In the genomic region with DNA sequence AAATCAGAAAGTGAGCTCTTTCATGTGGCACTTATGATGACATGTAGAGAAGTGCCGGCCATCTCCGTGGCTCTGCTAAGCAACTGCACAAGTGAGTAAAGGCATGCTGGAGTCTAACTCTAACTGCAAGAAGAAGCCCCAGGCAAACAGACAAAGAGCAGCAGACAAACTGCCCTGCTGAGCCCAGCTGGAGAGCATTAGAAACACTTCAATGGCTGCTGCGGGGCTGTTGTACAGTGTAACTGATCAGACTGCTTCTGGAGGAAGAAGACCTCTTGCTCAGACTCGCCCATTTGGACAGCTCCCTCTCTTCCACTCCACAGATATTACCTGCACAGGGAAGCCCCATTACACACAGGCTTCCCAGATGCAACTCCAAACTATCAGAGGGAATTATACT, we compare ENCODE assay signal across 25 mouse cellular contexts. TPM values are rescaled to one million over a fixed set of nuclear protein-coding genes. Genes with fewer than 3 reads are reported as not detected.
DNase-seq lines count a peak whose midpoint lies in the region; ATAC-seq and TF ChIP-seq lines count a peak whose summit lies in the region.
"Had no signal": no experiment of that assay in that cellular context is flagged by ENCODE, and none has a peak within 500 bp of the region (broad histone marks: within the 10 kb centered on the region; RNA-seq: fewer than 3 reads in every experiment).

No protein-coding gene starts in this region.

- no peak overlapping the region for H3K4me2 ChIP-seq in hindbrain, embryonic 16.5 days (ENCODE audit: low read length)
- H3K4me2 ChIP-seq in neural tube, embryonic 12.5 days (replicated peaks) = no peak overlapping the region
- H3K4me2 ChIP-seq: embryonic facial prominence, embryonic 13.5 days; forebrain, embryonic 12.5 days; heart, embryonic 15.5 days; midbrain, embryonic 11.5 days; stomach, embryonic 15.5 days had no signal

- no peak for TF ChIP-seq CTCF in layer of hippocampus, adult 2 months (conservative IDR thresholded peaks at IDR 0.05)

- no peak overlapping the region for H3K9ac ChIP-seq in hindbrain, embryonic 16.5 days (ENCODE audit: low read depth, low read length)
- no peak overlapping the region; the same call in 1 of the 2 replicates for H3K9ac ChIP-seq in neural tube, embryonic 12.5 days
- H3K9ac ChIP-seq: embryonic facial prominence, embryonic 13.5 days; forebrain, embryonic 12.5 days; heart, embryonic 15.5 days; stomach, embryonic 15.5 days had no signal

- 31% methylated on average over 4 of the region's 4 CpGs for WGBS in hindbrain, embryonic 10.5 days
- WGBS in hindbrain, embryonic 16.5 days = 11% methylated on average over 4 of the region's 4 CpGs
- 29% methylated on average over 4 of the region's 4 CpGs for WGBS in neural tube, embryonic 12.5 days

- no peaks in the 10 kb centered on the region for H3K27me3 ChIP-seq in hindbrain, embryonic 10.5 days (ENCODE audit: insufficient read depth, poor library complexity, severe bottlenecking)
- no peaks in the 10 kb centered on the region for H3K27me3 ChIP-seq in hindbrain, embryonic 16.5 days (replicated peaks; ENCODE audit: control insufficient read depth, insufficient read depth, low read length)
- H3K27me3 ChIP-seq in neural tube, embryonic 12.5 days (replicated peaks) = no peaks in the 10 kb centered on the region
- H3K27me3 ChIP-seq: CH12.LX; embryonic facial prominence, embryonic 13.5 days; forebrain, embryonic 12.5 days; heart, embryonic 15.5 days; stomach, embryonic 15.5 days had no signal

- DNase-seq in hindbrain, embryonic 10.5 days (ENCODE audit: low spot score) = peak; percentile 29
- peak; percentile 46 for DNase-seq in ES-CJ7 (ENCODE audit: low read depth, low spot score)
- DNase-seq in R1 (ENCODE audit: low read depth, low spot score) = peak; percentile 84
- DNase-seq in layer of hippocampus, adult 2 months (ENCODE audit: low spot score in 2 of 2) = no peak
- DNase-seq in thymus, postnatal 25 days = no peak
- DNase-seq: adrenal gland, postnatal 10 days; B cell, adult 2 months; cerebellum, adult 18-20 months; gastrocnemius, postnatal 25 days; heart, postnatal 4 days; kidney, adult 2 months; right cerebral cortex, adult 18-20 months; thymus, postnatal 36 days had no signal

- peaks cover 68% of the 10 kb centered on the region for H3K36me3 ChIP-seq in hindbrain, embryonic 10.5 days
- H3K36me3 ChIP-seq in hindbrain, embryonic 16.5 days (ENCODE audit: control insufficient read depth, insufficient read depth, low read length) = peaks cover 41% of the 10 kb centered on the region
- H3K36me3 ChIP-seq in neural tube, embryonic 12.5 days = peaks cover 46% of the 10 kb centered on the region

- H3K27ac ChIP-seq in hindbrain, embryonic 10.5 days = no peak overlapping the region
- H3K27ac ChIP-seq in hindbrain, embryonic 16.5 days (ENCODE audit: low read depth, low read length) = no peak overlapping the region
- no peak overlapping the region for H3K27ac ChIP-seq in neural tube, embryonic 12.5 days
- no peak overlapping the region for H3K27ac ChIP-seq in layer of hippocampus, adult 2 months
- H3K27ac ChIP-seq: embryonic facial prominence, embryonic 13.5 days; forebrain, embryonic 12.5 days; heart, embryonic 15.5 days; kidney, postnatal 0 days; left cerebral cortex, adult 2 months; limb, embryonic 10.5 days; stomach, embryonic 15.5 days had no signal

- no peak overlapping the region for H3K4me3 ChIP-seq in hindbrain, embryonic 10.5 days
- no peak overlapping the region for H3K4me3 ChIP-seq in hindbrain, embryonic 16.5 days (ENCODE audit: low read length)
- no peak overlapping the region for H3K4me3 ChIP-seq in neural tube, embryonic 12.5 days
- no peak overlapping the region for H3K4me3 ChIP-seq in layer of hippocampus, adult 2 months
- H3K4me3 ChIP-seq: embryonic facial prominence, embryonic 13.5 days; erythroblast, embryonic 14.5 days; forebrain, embryonic 12.5 days; heart, embryonic 15.5 days; left cerebral cortex, adult 2 months; limb, embryonic 10.5 days; stomach, embryonic 15.5 days had no signal

- no peaks in the 10 kb centered on the region for H3K9me3 ChIP-seq in hindbrain, embryonic 10.5 days
- H3K9me3 ChIP-seq in hindbrain, embryonic 16.5 days (ENCODE audit: control insufficient read depth, low read length) = no peaks in the 10 kb centered on the region
- H3K9me3 ChIP-seq in neural tube, embryonic 12.5 days = no peaks in the 10 kb centered on the region
- H3K9me3 ChIP-seq: embryonic facial prominence, embryonic 13.5 days; forebrain, embryonic 12.5 days; heart, embryonic 15.5 days; limb, embryonic 10.5 days; stomach, embryonic 15.5 days had no signal

- H3K4me1 ChIP-seq in hindbrain, embryonic 10.5 days (replicated peaks) = peaks cover 12% of the 10 kb centered on the region
- peaks cover 8% of the 10 kb centered on the region for H3K4me1 ChIP-seq in hindbrain, embryonic 16.5 days (ENCODE audit: control insufficient read depth, insufficient read depth, low read depth, low read length)
- peaks cover 14% of the 10 kb centered on the region for H3K4me1 ChIP-seq in neural tube, embryonic 12.5 days
- H3K4me1 ChIP-seq: embryonic facial prominence, embryonic 13.5 days; heart, embryonic 15.5 days; stomach, embryonic 15.5 days had no signal

- ATAC-seq in hindbrain, embryonic 16.5 days = no peak
- peak; percentile 17; the same call in 1 of the 2 replicates for ATAC-seq in neural tube, embryonic 12.5 days (ENCODE audit: low FRiP score, low read depth)

RNA-seq across cellular contexts. Expression of a gene that starts 6.0 kb away (rescaled TPM):
- polyA plus RNA-seq in hindbrain, embryonic 10.5 days (2016; fragmentation: Nextera tagmentation; extraction: Ambion mirVana) = 56.1 and 58.2 TPM in 2 replicates
- 85.1 and 92.6 TPM in 2 replicates for polyA plus RNA-seq in hindbrain, embryonic 16.5 days (2015; fragmentation: Nextera tagmentation; extraction: Ambion mirVana)
- polyA plus RNA-seq in neural tube, embryonic 12.5 days (2016; fragmentation: Nextera tagmentation; extraction: Ambion mirVana) = 68.0 and 68.2 TPM in 2 replicates
- 100 to 1,000 TPM; 130 to 131 TPM for total RNA-seq in layer of hippocampus, adult 2 months (2021)

RNA-seq across cellular contexts. Expression of a gene that starts 6.3 kb away (rescaled TPM):
- polyA plus RNA-seq in hindbrain, embryonic 10.5 days (2016; fragmentation: Nextera tagmentation; extraction: Ambion mirVana) = 39.7 and 40.9 TPM in 2 replicates
- 132 and 134 TPM in 2 replicates for polyA plus RNA-seq in hindbrain, embryonic 16.5 days (2015; fragmentation: Nextera tagmentation; extraction: Ambion mirVana)
- 56.1 and 59.9 TPM in 2 replicates for polyA plus RNA-seq in neural tube, embryonic 12.5 days (2016; fragmentation: Nextera tagmentation; extraction: Ambion mirVana)
- 10 to 100 TPM; 45.6 to 47.1 TPM for total RNA-seq in layer of hippocampus, adult 2 months (2021)

RNA-seq across cellular contexts. Expression of a gene that starts 15.9 kb away (rescaled TPM):
- 2.6 and 3.5 TPM in 2 replicates for polyA plus RNA-seq in hindbrain, embryonic 10.5 days (2016; fragmentation: Nextera tagmentation; extraction: Ambion mirVana)
- 9.5 and 10.1 TPM in 2 replicates for polyA plus RNA-seq in hindbrain, embryonic 16.5 days (2015; fragmentation: Nextera tagmentation; extraction: Ambion mirVana)
- polyA plus RNA-seq in neural tube, embryonic 12.5 days (2016; fragmentation: Nextera tagmentation; extraction: Ambion mirVana) = 4.1 and 4.9 TPM in 2 replicates
- total RNA-seq in layer of hippocampus, adult 2 months (2021) = 10 to 100 TPM; 43.9 to 44.0 TPM

RNA-seq across cellular contexts. Expression of a gene that starts 54.6 kb away (rescaled TPM):
- polyA plus RNA-seq in hindbrain, embryonic 10.5 days (2016; fragmentation: Nextera tagmentation; extraction: Ambion mirVana) = 107 and 108 TPM in 2 replicates
- 24.4 and 24.7 TPM in 2 replicates for polyA plus RNA-seq in hindbrain, embryonic 16.5 days (2015; fragmentation: Nextera tagmentation; extraction: Ambion mirVana)
- 94.3 and 99.6 TPM in 2 replicates for polyA plus RNA-seq in neural tube, embryonic 12.5 days (2016; fragmentation: Nextera tagmentation; extraction: Ambion mirVana)
- 10 to 100 TPM; 87.7 to 90.5 TPM for total RNA-seq in layer of hippocampus, adult 2 months (2021)

RNA-seq across cellular contexts. Expression of a gene that starts 55.8 kb away (rescaled TPM):
- polyA plus RNA-seq in hindbrain, embryonic 10.5 days (2016; fragmentation: Nextera tagmentation; extraction: Ambion mirVana) = 56.2 and 64.9 TPM in 2 replicates
- 54.2 and 57.4 TPM in 2 replicates for polyA plus RNA-seq in hindbrain, embryonic 16.5 days (2015; fragmentation: Nextera tagmentation; extraction: Ambion mirVana)
- 55.7 and 58.6 TPM in 2 replicates for polyA plus RNA-seq in neural tube, embryonic 12.5 days (2016; fragmentation: Nextera tagmentation; extraction: Ambion mirVana)
- total RNA-seq in layer of hippocampus, adult 2 months (2021) = 10 to 100 TPM; 46.4 to 59.0 TPM

Comparison
In these comparisons a context has a peak if more than half of its experiments do, and no peak if none do; other contexts are left out.
1. DNase-seq: peak in hindbrain, embryonic 10.5 days (single experiment), ES-CJ7 (single experiment) and R1 (single experiment); none in layer of hippocampus, adult 2 months (0 of 2) and thymus, postnatal 25 days (single experiment).